Mouse (Mus musculus) ES-E14 (cell line): Measurements from ENCODE around the gene Cd109. TPM values are rescaled to one million over a fixed set of nuclear protein-coding genes. Genes with fewer than 3 reads are reported as not detected.
A peak's percentile ranks its signal among the peaks of the same experiment; 100 is the strongest.

Experiments used
- DNase-seq: peaks from one replicate; pipeline ENCODE4 v3.0.0-alpha.2; 2013; ENCODE audit warnings: low read depth, low spot score
- H3K27ac ChIP-seq: 2 replicates; pipeline ENCODE4 v1.5.1; 2012; ENCODE audit warnings: low read depth, mild to moderate bottlenecking, low read length, moderate library complexity, mixed read lengths; ENCODE audit not compliant: poor library complexity, insufficient read depth, severe bottlenecking
- H3K36me3 ChIP-seq: 2 replicates; pipeline ENCODE4 v1.6.1; 2012; ENCODE audit warnings: mild to moderate bottlenecking, low read length, moderate library complexity, mixed read lengths; ENCODE audit not compliant: control insufficient read depth, poor library complexity, insufficient read depth, severe bottlenecking
- H3K4me1 ChIP-seq, 2 experiments: fragments of 150-350 bp in 1 of 2; sonication (generic) in 1 of 2; 2 replicates each; pipeline ENCODE4 v1.6.1; 2012; ENCODE audit warnings: low read length in 2 of 2, mild to moderate bottlenecking in 1 of 2, mixed read lengths in 1 of 2; ENCODE audit not compliant: control insufficient read depth in 2 of 2, insufficient read depth in 2 of 2, poor library complexity in 1 of 2
- H3K4me3 ChIP-seq, 2 experiments: fragments of 150-350 bp in 1 of 2; sonication (generic) in 1 of 2; 2 replicates each; pipeline ENCODE4 v1.5.1; 2012; ENCODE audit warnings: low read length in 2 of 2, low read depth in 1 of 2, mild to moderate bottlenecking in 1 of 2, mixed read lengths in 1 of 2; ENCODE audit not compliant: insufficient read depth in 1 of 2, poor library complexity in 1 of 2, severe bottlenecking in 1 of 2
- H3K9ac ChIP-seq: 2 replicates; pipeline ENCODE4 v1.6.1; 2012; ENCODE audit warnings: low read depth, mild to moderate bottlenecking, low read length, mixed read lengths; ENCODE audit not compliant: poor library complexity, insufficient read depth, severe bottlenecking
- H3K9me3 ChIP-seq: fragments of 150-350 bp; sonication (generic); 2 replicates; pipeline ENCODE4 v1.6.1; 2012; ENCODE audit warnings: low read depth, mild to moderate bottlenecking, low read length; ENCODE audit not compliant: control insufficient read depth, insufficient read depth
- CHD2 ChIP-seq: IDR thresholded peaks from 2 replicates; pipeline ENCODE4 v1.6.1; 2014; ENCODE audit warnings: mild to moderate bottlenecking, low read depth, low read length, inconsistent platforms
- HCFC1 ChIP-seq: IDR thresholded peaks from 2 replicates; pipeline ENCODE4 v1.6.1; 2012; ENCODE audit warnings: low read length, inconsistent platforms, borderline replicate concordance; ENCODE audit not compliant: insufficient read depth
- MAFK ChIP-seq: IDR thresholded peaks from 2 replicates; pipeline ENCODE4 v1.6.1; 2014; ENCODE audit warnings: mild to moderate bottlenecking, low read depth, low read length, inconsistent platforms; ENCODE audit not compliant: insufficient read depth
- ZC3H11A ChIP-seq: IDR thresholded peaks from 2 replicates; pipeline ENCODE4 v1.6.1; 2012; ENCODE audit warnings: low read depth, mild to moderate bottlenecking, inconsistent platforms, low read length, borderline replicate concordance
- ZNF384 ChIP-seq: IDR thresholded peaks from 2 replicates; pipeline ENCODE4 v1.6.1; 2012; ENCODE audit warnings: low read depth, low read length, inconsistent platforms
- in situ Hi-C, 2 experiments: fragments of 600-800 bp; cut with MboI; formaldehyde crosslinking; loops; one replicate each; pipeline ENCODE4 v1.15.1; 2025; ENCODE audit warnings: low sequenced_read_pairs in 2 of 2, inconsistent platforms in 1 of 2; ENCODE audit not compliant: unreplicated experiment in 2 of 2
- total RNA-seq: library from RNA; depleted of rRNA; stranded (reverse); fragments of 300-350 nt; gene quantifications from 2 replicates; pipeline ENCODE4 v1.2.3, GENCODE M21; 2012

Cd109 gene
- total RNA-seq, 1 experiment = 7.3 TPM

DNA sequence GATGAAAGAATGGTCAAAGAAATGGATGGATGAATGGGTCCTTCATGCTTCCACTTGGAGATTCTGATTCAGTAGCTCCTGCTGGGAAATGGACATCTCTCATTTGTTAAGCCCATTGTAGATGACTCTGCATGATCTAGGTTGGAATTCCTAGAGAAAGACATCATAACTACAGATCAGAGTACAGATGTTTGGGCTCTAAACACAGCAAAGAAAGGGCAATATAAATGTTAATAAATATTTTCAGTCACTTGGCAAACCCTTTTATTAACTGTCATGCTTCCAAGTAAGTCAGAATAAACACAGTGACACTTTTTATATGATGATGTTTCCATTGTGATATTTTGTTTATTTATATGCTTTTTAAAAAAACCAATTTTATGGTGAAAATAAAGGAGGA is 34.1 kb downstream of the Cd109 start:
- no peak for DNase-seq
- Histone ChIP-seq H3K4me3 (no peak overlapping the region), H3K9me3 (no peaks in the 10 kb centered on the region), H3K4me1 (no peaks in the 10 kb centered on the region), H3K27ac (no peak overlapping the region), H3K9ac (no peak overlapping the region), H3K36me3 (no peaks in the 10 kb centered on the region)
- TF ChIP-seq CHD2 = no peak
- no peak for TF ChIP-seq ZC3H11A
- no peak for TF ChIP-seq HCFC1
- TF ChIP-seq MAFK = no peak
- TF ChIP-seq ZNF384 = no peak
- in situ Hi-C loops = no loop called here

DNA sequence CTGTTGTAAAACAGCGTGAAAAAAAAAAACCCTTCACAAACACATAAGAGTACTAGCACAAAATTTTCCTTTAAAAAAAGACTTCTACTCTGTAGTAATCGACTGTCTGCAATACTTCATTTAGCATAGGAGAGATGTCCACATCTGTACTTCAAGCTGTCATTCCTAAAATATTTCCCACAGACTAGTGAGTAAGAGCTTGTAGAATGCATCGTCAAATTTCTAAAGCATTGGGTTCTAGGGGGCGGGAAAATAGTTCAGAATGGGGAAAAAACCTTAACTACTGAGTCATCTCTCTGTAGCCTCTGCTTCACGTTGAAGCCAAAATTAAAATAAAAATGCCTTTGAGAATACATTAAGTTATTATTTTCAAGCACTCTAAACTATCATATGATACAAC is 42.2 kb downstream of the Cd109 start:
- Histone ChIP-seq H3K27ac (no peak overlapping the region), H3K4me3 (no peak overlapping the region), H3K36me3 (no peaks in the 10 kb centered on the region), H3K9me3 (no peaks in the 10 kb centered on the region), H3K4me1 (no peaks in the 10 kb centered on the region), H3K9ac (no peak overlapping the region)
- in situ Hi-C loops = no loop called here
- TF ChIP-seq MAFK (no peak), CHD2 (no peak), ZC3H11A (no peak), ZNF384 (no peak), HCFC1 (no peak)
- no peak for DNase-seq

DNA sequence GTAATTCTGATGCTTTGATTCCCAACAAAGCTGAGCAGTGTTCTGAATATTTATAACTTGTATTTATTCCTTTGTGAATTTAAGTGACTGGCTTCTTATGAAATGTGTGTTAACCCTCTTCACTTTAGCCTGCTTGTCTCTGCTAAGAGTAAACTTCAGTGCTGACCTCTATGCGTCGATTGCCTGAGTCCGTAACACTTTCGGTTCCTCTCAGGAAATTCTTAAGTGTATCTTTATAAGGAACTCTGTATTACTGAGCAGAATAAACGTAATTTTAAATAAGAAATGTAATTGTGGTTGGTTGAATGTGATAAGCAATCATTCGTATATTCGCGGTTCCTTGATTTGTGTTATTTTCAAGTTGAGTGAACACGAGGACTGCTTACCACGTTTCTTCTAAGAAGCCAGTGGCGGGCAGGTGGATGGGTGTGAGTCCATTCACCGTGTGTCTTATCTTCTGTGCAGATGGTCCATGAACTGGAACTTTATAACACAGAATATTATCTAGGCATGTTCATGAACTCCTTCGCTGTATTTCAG is 56.2 kb downstream of the Cd109 start:
- Histone ChIP-seq H3K27ac (no peak overlapping the region), H3K4me1 (no peaks in the 10 kb centered on the region), H3K9me3 (no peaks in the 10 kb centered on the region), H3K9ac (no peak overlapping the region), H3K4me3 (no peak overlapping the region), H3K36me3 (no peaks in the 10 kb centered on the region)
- in situ Hi-C loops = no loop called here
- TF ChIP-seq MAFK (no peak), CHD2 (no peak), ZNF384 (no peak), HCFC1 (no peak), ZC3H11A (no peak)
- DNase-seq = no peak

DNA sequence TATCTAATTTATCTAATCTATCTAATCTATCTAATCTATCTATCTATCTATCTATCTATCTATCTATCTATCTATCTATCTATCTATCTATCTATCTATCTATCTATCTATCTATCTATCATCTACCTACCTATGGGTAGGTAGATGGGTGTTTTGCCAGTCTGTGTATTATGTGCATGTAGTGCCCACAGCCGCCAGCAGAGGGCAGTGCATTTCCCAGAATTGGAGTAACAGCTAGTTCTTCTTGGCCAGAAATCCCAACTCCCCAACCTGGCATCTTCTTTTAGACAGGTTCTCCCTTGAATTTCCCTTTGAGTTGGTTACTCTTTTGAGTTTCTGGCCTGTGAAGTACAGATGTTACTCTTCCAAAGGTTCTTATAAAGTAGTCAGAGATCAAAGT is 85.3 kb downstream of the Cd109 start:
- in situ Hi-C loops = no loop called here
- H3K9ac ChIP-seq = no peak overlapping the region
- DNase-seq = peak; percentile 72
- H3K27ac ChIP-seq = no peak overlapping the region
- no peaks in the 10 kb centered on the region for H3K4me1 ChIP-seq
- no peak overlapping the region for H3K4me3 ChIP-seq
- TF ChIP-seq ZC3H11A (0 out of 2 replicates have a peak, but pooled peaks have one; percentile 31), ZNF384 (no peak)
- H3K9me3 ChIP-seq = no peaks in the 10 kb centered on the region
- no peaks in the 10 kb centered on the region for H3K36me3 ChIP-seq
